Mouse (Mus musculus) CH12.LX (cell line): Measurements from ENCODE around the gene Ccdc88a. TPM values are rescaled to one million over a fixed set of nuclear protein-coding genes. Genes with fewer than 3 reads are reported as not detected.

ENCODE experiments used
- DNase-seq: peaks from one replicate; pipeline ENCODE4 v3.0.0-alpha.2; 2013; ENCODE audit errors: extremely low read depth
- H3K27ac ChIP-seq: 2 replicates; pipeline ENCODE4 v1.5.1; 2012; ENCODE audit warnings: low read depth, mild to moderate bottlenecking, control low read depth, moderate library complexity; ENCODE audit not compliant: insufficient read depth
- H3K27me3 ChIP-seq: replicated peaks from 2 replicates; pipeline ENCODE3; 2012; ENCODE audit warnings: inconsistent platforms
- H3K36me3 ChIP-seq, 2 experiments: replicated peaks in 1 of 2; 2 replicates each; pipeline versions ENCODE3 to v1.6.1; 2012; ENCODE audit warnings: inconsistent platforms in 1 of 2, low read length in 1 of 2, mild to moderate bottlenecking in 1 of 2, mixed read lengths in 1 of 2, moderate library complexity in 1 of 2; ENCODE audit not compliant: control insufficient read depth in 1 of 2, insufficient read depth in 1 of 2
- H3K4me1 ChIP-seq, 2 experiments: 2 replicates each; pipeline ENCODE4 v1.6.1; 2012; ENCODE audit warnings: inconsistent platforms in 1 of 2, moderate library complexity in 1 of 2; ENCODE audit not compliant: insufficient read depth in 2 of 2, control insufficient read depth in 1 of 2
- H3K4me2 ChIP-seq: 2 replicates; pipeline ENCODE4 v1.6.1; 2012; ENCODE audit warnings: low read depth, mild to moderate bottlenecking, control low read depth; ENCODE audit not compliant: poor library complexity, insufficient read depth, severe bottlenecking
- H3K4me3 ChIP-seq, 3 experiments: fragments of 150-350 bp in 1 of 3; sonication (generic) in 1 of 3; replicated peaks in 1 of 3; 2 replicates each; pipeline versions ENCODE3 to v1.5.1; 2011 to 2012; ENCODE audit warnings: low read depth in 2 of 3, low read length in 2 of 3, mild to moderate bottlenecking in 2 of 3, moderate library complexity in 2 of 3, control low read depth in 1 of 3, improper control_type of control experiment in 1 of 3, inconsistent platforms in 1 of 3, mixed read lengths in 1 of 3; ENCODE audit not compliant: poor library complexity in 1 of 3
- H3K79me2 ChIP-seq: replicated peaks from 2 replicates; pipeline ENCODE4 v1.6.1; 2012; ENCODE audit warnings: mild to moderate bottlenecking, moderate library complexity; ENCODE audit not compliant: control insufficient read depth, poor library complexity, insufficient read depth, severe bottlenecking; ENCODE audit errors: extremely low read depth
- H3K9ac ChIP-seq: 2 replicates; pipeline ENCODE4 v1.6.1; 2012; ENCODE audit warnings: low read depth, mild to moderate bottlenecking, control low read depth, moderate library complexity; ENCODE audit not compliant: insufficient read depth
- H3K9me3 ChIP-seq: replicated peaks from 2 replicates; pipeline ENCODE3; 2012; ENCODE audit warnings: low read length, inconsistent platforms, mixed read lengths
- CHD1 ChIP-seq: IDR thresholded peaks from 2 replicates; pipeline ENCODE4 v1.6.1; 2012; ENCODE audit warnings: low read depth, low read length, improper control_type of control experiment, inconsistent platforms
- CTCF ChIP-seq, 2 experiments: IDR thresholded peaks in 1 of 2; conservative IDR thresholded peaks in 1 of 2; 2 replicates each; pipeline ENCODE4 v1.5.1; 2011 to 2012; ENCODE audit warnings: low read depth in 2 of 2, low read length in 2 of 2, improper control_type of control experiment in 1 of 2, inconsistent platforms in 1 of 2, mild to moderate bottlenecking in 1 of 2, moderate library complexity in 1 of 2
- E2F4 ChIP-seq: IDR thresholded peaks from 2 replicates; pipeline ENCODE4 v1.6.1; 2011; ENCODE audit warnings: low read depth, low read length, improper control_type of control experiment; ENCODE audit not compliant: insufficient replicate concordance
- ELF1 ChIP-seq: IDR thresholded peaks from 2 replicates; pipeline ENCODE4 v1.6.1; 2014; ENCODE audit warnings: low read depth, mild to moderate bottlenecking, inconsistent platforms, low read length, improper control_type of control experiment
- EP300 ChIP-seq: IDR thresholded peaks from 2 replicates; pipeline ENCODE4 v1.6.1; 2011; ENCODE audit warnings: low read length, improper control_type of control experiment
- ETS1 ChIP-seq: conservative IDR thresholded peaks from 2 replicates; pipeline ENCODE4 v1.6.1; 2012; ENCODE audit warnings: low read depth, mild to moderate bottlenecking, inconsistent platforms, low read length, improper control_type of control experiment, moderate library complexity
- GABPA ChIP-seq: IDR thresholded peaks from 2 replicates; pipeline ENCODE4 v1.6.1; 2012; ENCODE audit warnings: low read depth, low read length, improper control_type of control experiment, inconsistent platforms; ENCODE audit not compliant: insufficient replicate concordance
- HCFC1 ChIP-seq: IDR thresholded peaks from 2 replicates; pipeline ENCODE4 v1.6.1; 2012; ENCODE audit warnings: low read depth, mild to moderate bottlenecking, inconsistent platforms, low read length, improper control_type of control experiment
- IRF4 ChIP-seq: IDR thresholded peaks from 2 replicates; pipeline ENCODE4 v1.6.1; 2014; ENCODE audit warnings: low read depth, mild to moderate bottlenecking, inconsistent platforms, low read length, improper control_type of control experiment
- JUN ChIP-seq: IDR thresholded peaks from 2 replicates; pipeline ENCODE4 v1.6.1; 2011; ENCODE audit warnings: low read depth, mild to moderate bottlenecking, low read length, improper control_type of control experiment, moderate library complexity; ENCODE audit not compliant: insufficient read depth
- JUND ChIP-seq: conservative IDR thresholded peaks from 2 replicates; pipeline ENCODE4 v1.6.1; 2011; ENCODE audit warnings: low read depth, low read length, improper control_type of control experiment
- KAT2A ChIP-seq: IDR thresholded peaks from 2 replicates; pipeline ENCODE4 v1.6.1; 2012; ENCODE audit warnings: low read length, improper control_type of control experiment, inconsistent platforms; ENCODE audit not compliant: insufficient replicate concordance
- MAZ ChIP-seq: IDR thresholded peaks from 2 replicates; pipeline ENCODE4 v1.6.1; 2012; ENCODE audit warnings: low read depth, mild to moderate bottlenecking, inconsistent platforms, low read length, improper control_type of control experiment, moderate library complexity
- MEF2A ChIP-seq: IDR thresholded peaks from 2 replicates; pipeline ENCODE4 v1.6.1; 2014; ENCODE audit warnings: low read depth, mild to moderate bottlenecking, inconsistent platforms, low read length, improper control_type of control experiment, borderline replicate concordance
- MXI1 ChIP-seq: IDR thresholded peaks from 2 replicates; pipeline ENCODE4 v1.6.1; 2011; ENCODE audit warnings: mild to moderate bottlenecking, low read depth, low read length, improper control_type of control experiment
- MYC ChIP-seq: IDR thresholded peaks from 2 replicates; pipeline ENCODE4 v1.6.1; 2011; ENCODE audit warnings: low read depth, mild to moderate bottlenecking, improper control_type of control experiment, low read length
- NELFE ChIP-seq: IDR thresholded peaks from 2 replicates; pipeline ENCODE4 v1.6.1; 2011; ENCODE audit warnings: low read depth, low read length, improper control_type of control experiment
- NRF1 ChIP-seq: IDR thresholded peaks from 2 replicates; pipeline ENCODE4 v1.6.1; 2014; ENCODE audit warnings: low read depth, mild to moderate bottlenecking, inconsistent platforms, low read length, improper control_type of control experiment, moderate library complexity
- PAX5 ChIP-seq: IDR thresholded peaks from 2 replicates; pipeline ENCODE4 v1.6.1; 2012; ENCODE audit warnings: low read length, inconsistent platforms, mixed read lengths
- POLR2A ChIP-seq: IDR thresholded peaks from 2 replicates; pipeline ENCODE4 v1.6.1; 2011; ENCODE audit warnings: low read depth, mild to moderate bottlenecking, improper control_type of control experiment, low read length
- POLR2AphosphoS2 ChIP-seq: IDR thresholded peaks from 2 replicates; pipeline ENCODE4 v1.6.1; 2011; ENCODE audit warnings: low read depth, low read length, improper control_type of control experiment
- RAD21 ChIP-seq: IDR thresholded peaks from 2 replicates; pipeline ENCODE4 v1.6.1; 2011; ENCODE audit warnings: low read depth, mild to moderate bottlenecking, low read length, improper control_type of control experiment, moderate library complexity
- RCOR1 ChIP-seq: conservative IDR thresholded peaks from 2 replicates; pipeline ENCODE4 v1.6.1; 2012; ENCODE audit warnings: low read depth, mild to moderate bottlenecking, inconsistent platforms, low read length, improper control_type of control experiment
- SIN3A ChIP-seq: IDR thresholded peaks from 2 replicates; pipeline ENCODE4 v1.6.1; 2012; ENCODE audit warnings: low read length, improper control_type of control experiment, inconsistent platforms
- TBP ChIP-seq: conservative IDR thresholded peaks from 2 replicates; pipeline ENCODE4 v1.6.1; 2011; ENCODE audit warnings: low read depth, low read length, improper control_type of control experiment
- TCF12 ChIP-seq: IDR thresholded peaks from 2 replicates; pipeline ENCODE4 v1.6.1; 2014; ENCODE audit warnings: low read depth, mild to moderate bottlenecking, inconsistent platforms, low read length, improper control_type of control experiment
- UBTF ChIP-seq: IDR thresholded peaks from 2 replicates; pipeline ENCODE4 v1.6.1; 2012; ENCODE audit warnings: low read depth, mild to moderate bottlenecking, inconsistent platforms, low read length, improper control_type of control experiment, moderate library complexity
- USF1 ChIP-seq: IDR thresholded peaks from 2 replicates; pipeline ENCODE4 v1.6.1; 2014; ENCODE audit warnings: low read depth, mild to moderate bottlenecking, inconsistent platforms, low read length, improper control_type of control experiment
- USF2 ChIP-seq: conservative IDR thresholded peaks from 2 replicates; pipeline ENCODE4 v1.6.1; 2011; ENCODE audit warnings: low read depth, low read length, improper control_type of control experiment
- ZC3H11A ChIP-seq: IDR thresholded peaks from 2 replicates; pipeline ENCODE4 v1.6.1; 2012; ENCODE audit warnings: low read depth, mild to moderate bottlenecking, inconsistent platforms, low read length, improper control_type of control experiment
- ZKSCAN1 ChIP-seq: IDR thresholded peaks from 2 replicates; pipeline ENCODE4 v1.6.1; 2012; ENCODE audit warnings: low read depth, inconsistent platforms, low read length, improper control_type of control experiment, borderline replicate concordance
- ZMIZ1 ChIP-seq: IDR thresholded peaks from 2 replicates; pipeline ENCODE4 v1.6.1; 2012; ENCODE audit warnings: low read depth, mild to moderate bottlenecking, inconsistent platforms, low read length, improper control_type of control experiment
- ZNF384 ChIP-seq: IDR thresholded peaks from 2 replicates; pipeline ENCODE4 v1.6.1; 2012; ENCODE audit warnings: low read depth, low read length, improper control_type of control experiment, inconsistent platforms
- dilution Hi-C: fragments of 300-500 bp; cut with MboI; formaldehyde crosslinking; loops from 2 replicates; pipeline ENCODE4 v1.14.3; 2020; ENCODE audit warnings: low sequenced_read_pairs; ENCODE audit not compliant: extremely low pct_unique_long_range_greater_than_20kb, extremely low pct_ligation_motif_present
- in situ Hi-C: fragments of 300-500 bp; cut with MboI; formaldehyde crosslinking; loops from 3 replicates; pipeline ENCODE4 v1.14.3; 2019; ENCODE audit warnings: low sequenced_read_pairs, low pct_ligation_motif_present, low pct_unique_long_range_greater_than_20kb, mixed read lengths
- polyA plus RNA-seq: library from polyadenylated mRNA; unstranded; fragments of >175 nt; gene quantifications from 2 replicates; pipeline ENCODE4 v1.2.1, GENCODE M21; 2012; ENCODE audit warnings: low read depth; ENCODE audit not compliant: insufficient read length
- total RNA-seq, 2 experiments: library from RNA; depleted of rRNA; stranded (reverse); fragments of 300-350 nt in 1 of 2; fragments of >200 nt in 1 of 2; gene quantifications; 2 replicates each; pipeline ENCODE4 v1.2.3; 2012 to 2014

Gene Ccdc88a
- total and polyA plus RNA-seq, 3 experiments: 13.7 to 26.1 (median 15.2) TPM

- no peak for TF ChIP-seq MEF2A
- no peak for TF ChIP-seq ZNF384
- TF ChIP-seq SIN3A: peak; percentile 69; the same call in 1 of the 2 replicates
- no peak for TF ChIP-seq KAT2A
- TF ChIP-seq USF1: no peak
- TF ChIP-seq MXI1: no peak
- TF ChIP-seq IRF4: 0 out of 2 replicates have a peak, but pooled peaks have one; percentile 13
- no peak for TF ChIP-seq RCOR1
- no peak for TF ChIP-seq HCFC1
- TF ChIP-seq ZC3H11A: no peak
- no peak for TF ChIP-seq TCF12
- no peak for TF ChIP-seq GABPA
- no peak for TF ChIP-seq ELF1
- no peak for TF ChIP-seq RAD21
- no peak for TF ChIP-seq CTCF (conservative IDR thresholded peaks at IDR 0.05 in 1 of 2, IDR thresholded peaks at IDR 0.05 in 1 of 2; ENCODE audit: low read depth in 2 of 2, low read length in 2 of 2)
- no peak for TF ChIP-seq TBP
- TF ChIP-seq NELFE: no peak
Observed at GRCm38 (mm10) chr11:29514325-29514681, 140.8 kb downstream of the Ccdc88a start (continued).

GRCm38 (mm10) chr11:29514682-29515412 lies 141.4 kb downstream of the Ccdc88a start, which contains the start of gene Prorsd1:
Prorsd1 (minus strand) TSS chr11:29515033.
- H3K4me2 ChIP-seq: peak within 1 kb of the TSS; percentile 98
- peaks cover 17% of the 10 kb centered on the region for H3K79me2 ChIP-seq
- peak; percentile 99 for DNase-seq
- H3K9me3 ChIP-seq: no peaks in the 10 kb centered on the region
- peak within 1 kb of the TSS; percentile 35; the same call in 1 of the 2 replicates for H3K27ac ChIP-seq
- in situ Hi-C loops (no loop called here), dilution Hi-C loops (no loop called here)
- no peaks in the 10 kb centered on the region for H3K27me3 ChIP-seq
- peak within 1 kb of the TSS; percentile 67 for H3K9ac ChIP-seq
- H3K36me3 ChIP-seq: peaks cover 8 to 23% of the 10 kb centered on the region in 2 experiments
- peak within 1 kb of the TSS; percentile 65 to 98 (median 68) for H3K4me3 ChIP-seq
- peaks cover 0 to 20% of the 10 kb centered on the region in 2 experiments; a peak in 2 of 4 replicates for H3K4me1 ChIP-seq
- no peak for TF ChIP-seq USF2
- no peak for TF ChIP-seq EP300
- TF ChIP-seq RCOR1: no peak
- TF ChIP-seq JUN: no peak
- TF ChIP-seq TBP: peak; percentile 82
- TF ChIP-seq ELF1: peak; percentile 97
- no peak for TF ChIP-seq CHD1
- no peak for TF ChIP-seq ZC3H11A
- TF ChIP-seq IRF4: peak; percentile 64; the same call in 1 of the 2 replicates
- TF ChIP-seq NRF1: peak; percentile 61
- peak; percentile 59; the same call in 1 of the 2 replicates for TF ChIP-seq MEF2A
- TF ChIP-seq JUND: no peak
- TF ChIP-seq POLR2A: peak; percentile 99
- TF ChIP-seq USF1: no peak
- 0 out of 2 replicates have a peak, but pooled peaks have one; percentile 11 for TF ChIP-seq UBTF
- peak; percentile 90; the same call in 1 of the 2 replicates for TF ChIP-seq TCF12
- no peak for TF ChIP-seq RAD21
- TF ChIP-seq PAX5: no peak
- TF ChIP-seq POLR2AphosphoS2: peak; percentile 95; the same call in 1 of the 2 replicates
- peak; percentile 72 for TF ChIP-seq HCFC1
- no peak for TF ChIP-seq ZKSCAN1
- peak; percentile 75 for TF ChIP-seq SIN3A
- no peak; the same call in 1 of the 2 replicates for TF ChIP-seq MAZ
- TF ChIP-seq KAT2A: 0 out of 2 replicates have a peak, but pooled peaks have one; percentile 22
- TF ChIP-seq ZMIZ1: peak; percentile 96
- no peak; the same call in 1 of the 2 replicates for TF ChIP-seq E2F4
- TF ChIP-seq MYC: peak; percentile 91
- TF ChIP-seq ZNF384: no peak
- TF ChIP-seq MXI1: peak; percentile 61; the same call in 1 of the 2 replicates
- TF ChIP-seq ETS1: peak; percentile 50; the same call in 1 of the 2 replicates
